Mouse (Mus musculus): ENCODE measurements around the gene Flvcr2. TPM values are rescaled to one million over a fixed set of nuclear protein-coding genes. Genes with fewer than 3 reads are reported as not detected.

Gene Flvcr2
- polyA plus RNA-seq, 1 experiment from 2014 or later, result 6.5 TPM

DNA sequence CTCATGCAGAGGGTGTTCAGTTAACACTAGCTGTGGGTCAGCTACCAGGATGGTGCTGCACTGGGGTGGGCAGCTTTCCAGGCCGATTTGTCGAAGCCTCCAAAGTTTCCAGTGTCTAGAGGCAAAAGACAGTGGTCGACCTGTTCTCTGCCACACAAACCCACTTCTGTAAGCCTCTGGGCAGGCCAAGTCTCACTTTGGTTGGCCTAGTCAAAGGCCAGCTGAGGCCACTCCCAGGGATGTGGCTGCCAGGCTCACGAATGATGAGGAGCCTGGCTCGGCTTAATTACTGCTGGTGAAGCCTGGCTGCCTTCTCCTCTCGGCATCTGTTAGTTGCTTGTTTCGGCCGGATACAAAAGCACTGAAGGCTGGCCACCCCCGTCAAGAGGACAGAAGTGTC, 53.7 kb downstream of the Flvcr2 start:
- no peaks in the 10 kb centered on the region for H3K9me3 ChIP-seq (ENCODE audit: control insufficient read depth, low read length)
- 48% methylated on average over 9 of the region's 9 CpGs for WGBS
- H3K4me1 ChIP-seq (replicated peaks; ENCODE audit: control insufficient read depth, insufficient read depth, low read length), result no peaks in the 10 kb centered on the region
- no peak overlapping the region for H3K27ac ChIP-seq (ENCODE audit: low read length)
- no peaks in the 10 kb centered on the region for H3K36me3 ChIP-seq (ENCODE audit: control insufficient read depth, insufficient read depth, low read length)
- H3K27me3 ChIP-seq (ENCODE audit: control insufficient read depth, insufficient read depth, low read depth, low read length), result no peaks in the 10 kb centered on the region
- no peak overlapping the region for H3K4me2 ChIP-seq (ENCODE audit: low read depth, low read length)
- ATAC-seq (ENCODE audit: low read depth), result no peak
- H3K9ac ChIP-seq (ENCODE audit: low read length), result no peak overlapping the region
- H3K4me3 ChIP-seq (ENCODE audit: low read length), result no peak overlapping the region

- no peaks in the 10 kb centered on the region for H3K27me3 ChIP-seq (ENCODE audit: control insufficient read depth, insufficient read depth, low read depth, low read length)
- no peaks in the 10 kb centered on the region for H3K9me3 ChIP-seq (ENCODE audit: control insufficient read depth, low read length)
- ATAC-seq (ENCODE audit: low read depth), result peak; percentile 78; the same call in 1 of the 2 replicates
- 15% methylated on average over 6 of the region's 6 CpGs for WGBS
- H3K27ac ChIP-seq (ENCODE audit: low read length), result no peak overlapping the region
- H3K4me1 ChIP-seq (replicated peaks; ENCODE audit: control insufficient read depth, insufficient read depth, low read length), result peaks cover 8% of the 10 kb centered on the region
- no peak overlapping the region for H3K4me3 ChIP-seq (ENCODE audit: low read length)
- H3K9ac ChIP-seq (ENCODE audit: low read length), result no peak overlapping the region
- H3K36me3 ChIP-seq (ENCODE audit: control insufficient read depth, insufficient read depth, low read length), result peaks cover 12% of the 10 kb centered on the region
- H3K4me2 ChIP-seq (ENCODE audit: low read depth, low read length), result no peak overlapping the region
Measured at GRCm38 (mm10) chr12:85809726-85810125, 63.4 kb downstream of the Flvcr2 start.

- no peak overlapping the region for H3K9ac ChIP-seq (ENCODE audit: low read length)
- H3K4me1 ChIP-seq (replicated peaks; ENCODE audit: control insufficient read depth, insufficient read depth, low read length), result peaks cover 8% of the 10 kb centered on the region
- no peak overlapping the region for H3K4me3 ChIP-seq (ENCODE audit: low read length)
- no peak for ATAC-seq (ENCODE audit: low read depth)
- H3K27me3 ChIP-seq (ENCODE audit: control insufficient read depth, insufficient read depth, low read depth, low read length), result no peaks in the 10 kb centered on the region
- H3K9me3 ChIP-seq (ENCODE audit: control insufficient read depth, low read length), result no peaks in the 10 kb centered on the region
- no peak overlapping the region for H3K27ac ChIP-seq (ENCODE audit: low read length)
- no peak overlapping the region for H3K4me2 ChIP-seq (ENCODE audit: low read depth, low read length)
- peaks cover 23% of the 10 kb centered on the region for H3K36me3 ChIP-seq (ENCODE audit: control insufficient read depth, insufficient read depth, low read length)
Measured at GRCm38 (mm10) chr12:85810959-85811358, 64.6 kb downstream of the Flvcr2 start.

- peaks cover 8% of the 10 kb centered on the region for H3K4me1 ChIP-seq (replicated peaks; ENCODE audit: control insufficient read depth, insufficient read depth, low read length)
- H3K36me3 ChIP-seq (ENCODE audit: control insufficient read depth, insufficient read depth, low read length), result peaks cover 28% of the 10 kb centered on the region
Measured at GRCm38 (mm10) chr12:85811676-85812075, 65.3 kb downstream of the Flvcr2 start.

GRCm38 (mm10) chr12:85813599-85813998, 67.3 kb downstream of the Flvcr2 start:
- Histone ChIP-seq H3K27ac (ENCODE audit: low read length) (0 out of 2 replicates have a peak overlapping the region, but pooled peaks have one; percentile 6), H3K27me3 (ENCODE audit: control insufficient read depth, insufficient read depth, low read depth, low read length) (no peaks in the 10 kb centered on the region), H3K9me3 (ENCODE audit: control insufficient read depth, low read length) (no peaks in the 10 kb centered on the region), H3K9ac (ENCODE audit: low read length) (no peak overlapping the region), H3K4me2 (ENCODE audit: low read depth, low read length) (no peak overlapping the region), H3K4me3 (ENCODE audit: low read length) (no peak overlapping the region), H3K36me3 (ENCODE audit: control insufficient read depth, insufficient read depth, low read length) (peaks cover 32% of the 10 kb centered on the region), H3K4me1 (replicated peaks; ENCODE audit: control insufficient read depth, insufficient read depth, low read length) (peaks cover 8% of the 10 kb centered on the region)
- peak; percentile 68 for ATAC-seq (ENCODE audit: low read depth)
- WGBS, result 39% methylated on average over 2 of the region's 2 CpGs

More at GRCm38 (mm10) chr12:85811676-85812075, 65.3 kb downstream of the Flvcr2 start:
- Histone ChIP-seq H3K27me3 (ENCODE audit: control insufficient read depth, insufficient read depth, low read depth, low read length) (no peaks in the 10 kb centered on the region), H3K9me3 (ENCODE audit: control insufficient read depth, low read length) (no peaks in the 10 kb centered on the region), H3K9ac (ENCODE audit: low read length) (no peak overlapping the region), H3K4me2 (ENCODE audit: low read depth, low read length) (no peak overlapping the region), H3K27ac (ENCODE audit: low read length) (no peak overlapping the region), H3K4me3 (ENCODE audit: low read length) (no peak overlapping the region)
- 96% methylated on average over 4 of the region's 4 CpGs for WGBS
- no peak for ATAC-seq (ENCODE audit: low read depth)

GRCm38 (mm10) chr12:85822051-85822450, 75.7 kb downstream of the Flvcr2 start:
- no peak overlapping the region for H3K27ac ChIP-seq (ENCODE audit: low read length)
- H3K4me1 ChIP-seq (replicated peaks; ENCODE audit: control insufficient read depth, insufficient read depth, low read length), result peaks cover 12% of the 10 kb centered on the region
- WGBS, result 66% methylated on average over 9 of the region's 9 CpGs

DNA sequence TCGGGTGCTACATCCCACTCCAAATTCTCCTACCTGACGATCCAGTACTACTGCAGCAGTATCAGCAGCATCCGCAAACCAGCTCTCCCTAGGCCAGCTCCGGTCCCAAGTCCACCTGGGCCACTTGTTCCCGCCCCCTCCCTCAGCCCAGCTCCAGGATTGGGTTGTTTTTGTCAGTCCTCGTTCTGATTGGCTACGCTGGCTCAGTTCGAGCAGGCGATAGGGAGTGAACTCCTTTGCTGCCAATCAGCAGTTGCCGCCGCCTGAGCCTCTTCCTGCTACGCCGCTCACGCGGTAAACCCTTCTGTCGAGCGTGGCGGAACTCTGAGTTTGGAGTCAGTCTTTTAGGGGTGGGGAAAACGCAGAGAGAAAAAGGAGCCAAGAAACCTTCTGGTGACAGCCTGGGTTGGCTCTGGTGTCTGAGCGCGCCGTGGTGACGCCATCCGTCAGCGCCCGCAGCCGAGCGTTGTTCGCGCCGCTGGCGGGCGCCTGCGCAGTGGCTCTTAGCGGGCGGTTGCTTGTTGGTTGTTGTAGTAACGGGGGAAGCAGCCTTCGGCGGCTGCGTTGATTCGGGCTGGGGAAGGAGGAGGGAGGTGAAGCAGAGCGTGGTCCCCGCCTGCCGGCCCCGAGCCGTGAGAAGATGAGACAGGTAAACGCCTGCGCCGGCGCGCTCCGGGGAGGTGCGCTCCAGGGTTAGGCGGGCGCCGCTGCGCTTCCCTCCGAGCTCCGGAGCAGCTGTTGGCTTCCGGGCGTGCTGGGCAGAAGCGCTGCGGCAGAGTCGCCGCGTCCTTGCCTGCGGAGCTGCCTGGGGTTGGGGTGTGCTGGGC, 78.3 kb downstream of the Flvcr2 start, which contains the start of the genes Erg28 and Ttll5:
Gene Erg28, minus strand, starts transcription at position 113 of the 827 bp plus-strand sequence.
Gene Ttll5, plus strand, starts transcription at position 222 of the 827 bp plus-strand sequence.
- Histone ChIP-seq H3K4me2 (ENCODE audit: low read depth, low read length) (peak within 1 kb of the TSS; percentile 94), H3K27me3 (ENCODE audit: control insufficient read depth, insufficient read depth, low read depth, low read length) (no peaks in the 10 kb centered on the region), H3K9ac (ENCODE audit: low read length) (peak within 1 kb of the TSS; percentile 78), H3K4me1 (replicated peaks; ENCODE audit: control insufficient read depth, insufficient read depth, low read length) (peaks cover 12% of the 10 kb centered on the region), H3K27ac (ENCODE audit: low read length) (peak within 1 kb of the TSS; percentile 95), H3K36me3 (ENCODE audit: control insufficient read depth, insufficient read depth, low read length) (peaks cover 4% of the 10 kb centered on the region; the same call in 1 of the 2 replicates), H3K9me3 (ENCODE audit: control insufficient read depth, low read length) (no peaks in the 10 kb centered on the region), H3K4me3 (ENCODE audit: low read length) (peak within 1 kb of the TSS; percentile 90)
- under 1% methylated on average over 61 of the region's 67 CpGs for WGBS
- peak; percentile 98 for ATAC-seq (ENCODE audit: low read depth)

More at GRCm38 (mm10) chr12:85822051-85822450, 75.7 kb downstream of the Flvcr2 start:
- no peaks in the 10 kb centered on the region for H3K27me3 ChIP-seq (ENCODE audit: control insufficient read depth, insufficient read depth, low read depth, low read length)
- H3K9me3 ChIP-seq (ENCODE audit: control insufficient read depth, low read length), result no peaks in the 10 kb centered on the region
- ATAC-seq (ENCODE audit: low read depth), result no peak
- no peak overlapping the region for H3K4me3 ChIP-seq (ENCODE audit: low read length)
- no peak overlapping the region for H3K9ac ChIP-seq (ENCODE audit: low read length)
- H3K4me2 ChIP-seq (ENCODE audit: low read depth, low read length), result no peak overlapping the region
- peaks cover 9% of the 10 kb centered on the region for H3K36me3 ChIP-seq (ENCODE audit: control insufficient read depth, insufficient read depth, low read length)

GRCm38 (mm10) chr12:85825361-85825760, 79.0 kb downstream of the Flvcr2 start:
- no peak for ATAC-seq (ENCODE audit: low read depth)
- Histone ChIP-seq H3K4me3 (ENCODE audit: low read length) (peak overlapping the region; percentile 90), H3K4me2 (ENCODE audit: low read depth, low read length) (peak overlapping the region; percentile 88), H3K9me3 (ENCODE audit: control insufficient read depth, low read length) (no peaks in the 10 kb centered on the region), H3K9ac (ENCODE audit: low read length) (peak overlapping the region; percentile 78), H3K27ac (ENCODE audit: low read length) (peak overlapping the region; percentile 95), H3K27me3 (ENCODE audit: control insufficient read depth, insufficient read depth, low read depth, low read length) (no peaks in the 10 kb centered on the region), H3K4me1 (replicated peaks; ENCODE audit: control insufficient read depth, insufficient read depth, low read length) (peaks cover 12% of the 10 kb centered on the region), H3K36me3 (ENCODE audit: control insufficient read depth, insufficient read depth, low read length) (0 out of 2 replicates have a peak, but pooled peaks cover 4% of the 10 kb centered on the region)
- WGBS, result 7% methylated on average over 8 of the region's 8 CpGs

- H3K36me3 ChIP-seq (ENCODE audit: control insufficient read depth, insufficient read depth, low read length), result 0 out of 2 replicates have a peak, but pooled peaks cover 2% of the 10 kb centered on the region
- no peak for ATAC-seq (ENCODE audit: low read depth)
- H3K27ac ChIP-seq (ENCODE audit: low read length), result no peak overlapping the region
- H3K4me2 ChIP-seq (ENCODE audit: low read depth, low read length), result peak overlapping the region; percentile 6; the same call in 1 of the 2 replicates
- H3K4me3 ChIP-seq (ENCODE audit: low read length), result no peak overlapping the region
- peaks cover 12% of the 10 kb centered on the region for H3K4me1 ChIP-seq (replicated peaks; ENCODE audit: control insufficient read depth, insufficient read depth, low read length)
- no peaks in the 10 kb centered on the region for H3K27me3 ChIP-seq (ENCODE audit: control insufficient read depth, insufficient read depth, low read depth, low read length)
- 60% methylated on average over 2 of the region's 2 CpGs for WGBS
- H3K9ac ChIP-seq (ENCODE audit: low read length), result no peak overlapping the region
- H3K9me3 ChIP-seq (ENCODE audit: control insufficient read depth, low read length), result no peaks in the 10 kb centered on the region
Measured at GRCm38 (mm10) chr12:85825822-85826221, 79.5 kb downstream of the Flvcr2 start.

Measured in lung, embryonic 16.5 days (tissue).